Mouse (Mus musculus) C2C12 (cell line): ENCODE measurements at regions not wholly inside any gene's neighbourhood (a gene's known extent, or its start where the extent isn't known, plus 50 kb on each side); places are given as distances from the start of the nearest gene placed in this dataset.

Experiments used
- CTCF ChIP-seq: IDR thresholded peaks from one replicate; pipeline ENCODE4 v1.5.1; 2011; ENCODE audit not compliant: control insufficient read depth, insufficient read depth, insufficient read length
- MAX ChIP-seq: IDR thresholded peaks from one replicate; pipeline ENCODE4 v1.6.1; 2011; ENCODE audit warnings: mild to moderate bottlenecking, control low read depth
- MYOD1 ChIP-seq: IDR thresholded peaks from one replicate; pipeline ENCODE4 v1.6.1; 2011; ENCODE audit warnings: low read depth; ENCODE audit not compliant: control insufficient read depth, insufficient read length
- MYOG ChIP-seq: IDR thresholded peaks from one replicate; pipeline ENCODE4 v1.6.1; 2011; ENCODE audit not compliant: control insufficient read depth, insufficient read length; ENCODE audit errors: extremely low read depth
- USF1 ChIP-seq: IDR thresholded peaks from one replicate; pipeline ENCODE4 v1.6.1; 2011; ENCODE audit warnings: low read depth, mild to moderate bottlenecking, control low read depth, moderate library complexity

DNA sequence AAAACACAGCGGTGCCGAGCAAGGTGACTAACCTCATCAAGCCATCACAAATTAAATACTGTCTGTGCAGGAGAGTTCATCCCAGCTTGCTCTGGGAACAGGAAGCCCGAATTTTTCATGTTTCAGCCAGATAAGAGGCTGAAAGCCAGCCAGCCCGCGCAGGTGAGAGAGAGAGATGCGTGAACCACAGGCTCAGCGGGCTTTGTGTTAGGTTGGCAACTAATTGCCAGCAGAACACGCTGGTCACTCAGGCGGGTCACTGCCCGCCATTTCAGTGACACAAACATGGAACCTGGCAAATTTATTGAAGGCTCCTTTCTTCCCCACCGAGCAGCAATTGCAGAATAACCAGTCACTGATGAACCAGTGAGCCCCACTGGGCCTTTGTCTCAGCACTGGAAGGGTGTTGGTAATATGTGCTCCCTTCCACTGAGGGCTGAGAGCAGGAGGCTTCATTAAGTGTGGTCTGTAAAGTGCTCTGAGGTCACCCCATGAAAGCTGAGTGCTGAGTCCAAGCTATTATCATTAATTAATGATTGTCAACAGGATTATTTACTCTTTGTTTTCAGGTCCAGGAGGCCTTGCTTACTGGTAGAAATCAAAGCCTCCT, 282.6 kb upstream of the Kirrel3 start:
- TF ChIP-seq CTCF (no peak), MYOG (no peak), MAX (no peak), USF1 (no peak), MYOD1 (no peak)
